Mouse (Mus musculus): Measurements from ENCODE around the gene Hoxd4. TPM values are rescaled to one million over a fixed set of nuclear protein-coding genes. Genes with fewer than 3 reads are reported as not detected.

The Hoxd4 gene
- polyA plus RNA-seq, 2 experiments: 0.63 to 14.7 TPM

GRCm38 (mm10) chr2:74667842-74668357, 43.8 kb upstream of the Hoxd4 start, which contains the start of gene Hoxd13:
Gene Hoxd13 (plus strand): TSS chr2:74668310.
- DNase-seq (ENCODE audit: low spot score) (peak; percentile 81), ATAC-seq (ENCODE audit: low FRiP score, low read depth) (peak; percentile 87)
- Histone ChIP-seq H3K9ac (ENCODE audit: low read depth, low read length, severe bottlenecking) (peak within 1 kb of the TSS; percentile 99), H3K9me3 (ENCODE audit: control insufficient read depth, low read length) (no peaks in the 10 kb centered on the region), H3K27ac (replicated peaks; ENCODE audit: low read depth, low read length) (peak within 1 kb of the TSS; percentile 96), H3K4me3 (replicated peaks; ENCODE audit: low read length) (peak within 1 kb of the TSS; percentile 74), H3K36me3 (ENCODE audit: control insufficient read depth, insufficient read depth, low read length) (peaks cover 9% of the 10 kb centered on the region), H3K4me1 (ENCODE audit: control insufficient read depth, insufficient read depth, low read length) (no peaks in the 10 kb centered on the region), H3K4me2 (replicated peaks; ENCODE audit: low read depth, low read length, severe bottlenecking) (peak within 1 kb of the TSS; percentile 96), H3K27me3 (ENCODE audit: control insufficient read depth, insufficient read depth, low read length) (peaks cover 29% of the 10 kb centered on the region; the same call in 1 of the 2 replicates)
- TF ChIP-seq POLR2A (IDR thresholded peaks at IDR 0.05; ENCODE audit: borderline replicate concordance, extremely low read depth, insufficient read depth, insufficient read length): no peak
- 3% methylated on average over 4 of the region's 51 CpGs for WGBS

- no peaks in the 10 kb centered on the region for H3K9me3 ChIP-seq (ENCODE audit: control insufficient read depth, low read length)
- DNase-seq (ENCODE audit: low spot score) (no peak), ATAC-seq (ENCODE audit: low FRiP score, low read depth) (peak; percentile 5)
- H3K27ac ChIP-seq (replicated peaks; ENCODE audit: low read depth, low read length): peak overlapping the region; percentile 96
- peak; percentile 19; the same call in 1 of the 2 replicates for TF ChIP-seq POLR2A (IDR thresholded peaks at IDR 0.05; ENCODE audit: borderline replicate concordance, extremely low read depth, insufficient read depth, insufficient read length)
- peak overlapping the region; percentile 99 for H3K9ac ChIP-seq (ENCODE audit: low read depth, low read length, severe bottlenecking)
- under 1% methylated on average over 38 of the region's 74 CpGs for WGBS
- H3K4me3 ChIP-seq (replicated peaks; ENCODE audit: low read length): peak overlapping the region; percentile 74
- peaks cover 5% of the 10 kb centered on the region for H3K4me1 ChIP-seq (ENCODE audit: control insufficient read depth, insufficient read depth, low read length)
- peaks cover 9% of the 10 kb centered on the region for H3K36me3 ChIP-seq (ENCODE audit: control insufficient read depth, insufficient read depth, low read length)
- peaks cover 29% of the 10 kb centered on the region; the same call in 1 of the 2 replicates for H3K27me3 ChIP-seq (ENCODE audit: control insufficient read depth, insufficient read depth, low read length)
- H3K4me2 ChIP-seq (replicated peaks; ENCODE audit: low read depth, low read length, severe bottlenecking): peak overlapping the region; percentile 96
Observed at GRCm38 (mm10) chr2:74668370-74669229, 43.1 kb upstream of the Hoxd4 start.

- peak overlapping the region; percentile 74 for H3K4me3 ChIP-seq (replicated peaks; ENCODE audit: low read length)
- peak overlapping the region; percentile 96 for H3K27ac ChIP-seq (replicated peaks; ENCODE audit: low read depth, low read length)
- DNase-seq (ENCODE audit: low spot score) (no peak), ATAC-seq (ENCODE audit: low FRiP score, low read depth) (no peak)
- no peak for TF ChIP-seq POLR2A (IDR thresholded peaks at IDR 0.05; ENCODE audit: borderline replicate concordance, extremely low read depth, insufficient read depth, insufficient read length)
- peak overlapping the region; percentile 96 for H3K4me2 ChIP-seq (replicated peaks; ENCODE audit: low read depth, low read length, severe bottlenecking)
- H3K27me3 ChIP-seq (ENCODE audit: control insufficient read depth, insufficient read depth, low read length): peaks cover 29% of the 10 kb centered on the region; the same call in 1 of the 2 replicates
- peaks cover 9% of the 10 kb centered on the region for H3K4me1 ChIP-seq (ENCODE audit: control insufficient read depth, insufficient read depth, low read length)
- 3% methylated on average over 3 of the region's 3 CpGs for WGBS
- H3K9ac ChIP-seq (ENCODE audit: low read depth, low read length, severe bottlenecking): peak overlapping the region; percentile 99
- H3K36me3 ChIP-seq (ENCODE audit: control insufficient read depth, insufficient read depth, low read length): peaks cover 9% of the 10 kb centered on the region
- no peaks in the 10 kb centered on the region for H3K9me3 ChIP-seq (ENCODE audit: control insufficient read depth, low read length)
Observed at GRCm38 (mm10) chr2:74669230-74669578, 42.5 kb upstream of the Hoxd4 start.

- Histone ChIP-seq H3K4me2 (replicated peaks; ENCODE audit: low read depth, low read length, severe bottlenecking) (peak overlapping the region; percentile 96), H3K4me1 (ENCODE audit: control insufficient read depth, insufficient read depth, low read length) (peaks cover 12% of the 10 kb centered on the region), H3K27me3 (ENCODE audit: control insufficient read depth, insufficient read depth, low read length) (peaks cover 30% of the 10 kb centered on the region; the same call in 1 of the 2 replicates), H3K36me3 (ENCODE audit: control insufficient read depth, insufficient read depth, low read length) (peaks cover 9% of the 10 kb centered on the region), H3K9ac (ENCODE audit: low read depth, low read length, severe bottlenecking) (peak overlapping the region; percentile 99), H3K27ac (replicated peaks; ENCODE audit: low read depth, low read length) (peak overlapping the region; percentile 96), H3K9me3 (ENCODE audit: control insufficient read depth, low read length) (no peaks in the 10 kb centered on the region), H3K4me3 (replicated peaks; ENCODE audit: low read length) (peak overlapping the region; percentile 74)
- no peak for ATAC-seq (ENCODE audit: low FRiP score, low read depth)
- no peak for DNase-seq (ENCODE audit: low spot score)
- no peak for TF ChIP-seq POLR2A (IDR thresholded peaks at IDR 0.05; ENCODE audit: borderline replicate concordance, extremely low read depth, insufficient read depth, insufficient read length)
- 1% methylated on average over 14 of the region's 14 CpGs for WGBS
Observed at GRCm38 (mm10) chr2:74669650-74670235, 42.0 kb upstream of the Hoxd4 start.

GRCm38 (mm10) chr2:74670632-74671188, 41.0 kb upstream of the Hoxd4 start:
- peak overlapping the region; percentile 74 for H3K4me3 ChIP-seq (replicated peaks; ENCODE audit: low read length)
- H3K27ac ChIP-seq (replicated peaks; ENCODE audit: low read depth, low read length): peak overlapping the region; percentile 97
- peaks cover 24% of the 10 kb centered on the region; the same call in 1 of the 2 replicates for H3K27me3 ChIP-seq (ENCODE audit: control insufficient read depth, insufficient read depth, low read length)
- ATAC-seq (ENCODE audit: low FRiP score, low read depth): no peak
- H3K36me3 ChIP-seq (ENCODE audit: control insufficient read depth, insufficient read depth, low read length): peaks cover 9% of the 10 kb centered on the region
- H3K9me3 ChIP-seq (ENCODE audit: control insufficient read depth, low read length): no peaks in the 10 kb centered on the region
- 15% methylated on average over 3 of the region's 3 CpGs for WGBS
- H3K9ac ChIP-seq (ENCODE audit: low read depth, low read length, severe bottlenecking): peak overlapping the region; percentile 99
- no peak for TF ChIP-seq POLR2A (IDR thresholded peaks at IDR 0.05; ENCODE audit: borderline replicate concordance, extremely low read depth, insufficient read depth, insufficient read length)
- no peak for DNase-seq (ENCODE audit: low spot score)
- H3K4me1 ChIP-seq (ENCODE audit: control insufficient read depth, insufficient read depth, low read length): peaks cover 12% of the 10 kb centered on the region
- peak overlapping the region; percentile 96 for H3K4me2 ChIP-seq (replicated peaks; ENCODE audit: low read depth, low read length, severe bottlenecking)

Data from limb, embryonic 14.5 days (tissue).